Mouse (Mus musculus): ENCODE data around the gene Syne4.

GRCm38 (mm10) chr7:30336384-30336783, 21.8 kb downstream of the Syne4 start:
- no peak for TF ChIP-seq MAX (IDR thresholded peaks at IDR 0.05)
- TF ChIP-seq CTCF (IDR thresholded peaks at IDR 0.05; ENCODE audit: control insufficient read depth, insufficient read depth, insufficient read length): peak; percentile 43

Measured in C2C12 (cell line).